Comparison of ENCODE assay signal across 26 mouse cellular contexts in genomic region chr17:26606516-26606915, GRCm38 (mm10). TPM values are rescaled to one million over a fixed set of nuclear protein-coding genes. Genes with fewer than 3 reads are reported as not detected.
DNase-seq lines count a peak whose midpoint lies in the region; ATAC-seq and TF ChIP-seq lines count a peak whose summit lies in the region.
"Had no signal": no experiment of that assay in that cellular context is flagged by ENCODE, and none has a peak within 500 bp of the region (broad histone marks: within the 10 kb centered on the region; RNA-seq: fewer than 3 reads in every experiment).

No protein-coding gene starts in this region.

- no peak for ATAC-seq in heart, embryonic 11.5 days (replicated peaks; ENCODE audit: insufficient number of reproducible peaks, low FRiP score, low TSS enrichment)
- ATAC-seq: forebrain, embryonic 13.5 days; inflammation-experienced regulatory T-cells, adult 6 months; midbrain, embryonic 15.5 days had no signal

- H3K4me1 ChIP-seq in heart, embryonic 11.5 days (ENCODE audit: control insufficient read depth, insufficient read depth, low read length), result peaks cover 27% of the 10 kb centered on the region
- peaks cover 4% of the 10 kb centered on the region; the same call in 1 of the 2 replicates for H3K4me1 ChIP-seq in testis, adult 2 months (ENCODE audit: control insufficient read depth, insufficient read depth, low read length)

- H3K9ac ChIP-seq in heart, embryonic 11.5 days (ENCODE audit: low read depth, low read length), result no peak overlapping the region
- H3K9ac ChIP-seq: embryonic facial prominence, embryonic 13.5 days; forebrain, embryonic 13.5 days; hindbrain, embryonic 14.5 days; liver, embryonic 13.5 days; lung, embryonic 14.5 days; midbrain, embryonic 15.5 days; neural tube, embryonic 13.5 days had no signal

- H3K36me3 ChIP-seq in heart, embryonic 11.5 days (ENCODE audit: control insufficient read depth, insufficient read depth, low read length), result 0 out of 2 replicates have a peak, but pooled peaks cover 4% of the 10 kb centered on the region
- H3K36me3 ChIP-seq in testis, adult 2 months (ENCODE audit: control insufficient read depth, insufficient read depth, low read length), result no peaks in the 10 kb centered on the region

- TF ChIP-seq CTCF in testis, adult 2 months (IDR thresholded peaks at IDR 0.05; ENCODE audit: control insufficient read depth, insufficient read depth, insufficient replicate concordance, low read depth, low read length), result no peak

- no peak overlapping the region for H3K27ac ChIP-seq in heart, embryonic 11.5 days (ENCODE audit: low read depth, low read length)
- no peak overlapping the region for H3K27ac ChIP-seq in testis, adult 2 months (ENCODE audit: control insufficient read depth, insufficient read depth, low read depth, low read length)
- H3K27ac ChIP-seq: embryonic facial prominence, embryonic 13.5 days; forebrain, embryonic 13.5 days; hindbrain, embryonic 14.5 days; liver, embryonic 13.5 days; midbrain, embryonic 15.5 days; neural tube, embryonic 13.5 days had no signal

- H3K27me3 ChIP-seq in heart, embryonic 11.5 days (ENCODE audit: control insufficient read depth, insufficient read depth, low read length), result no peaks in the 10 kb centered on the region
- no peaks in the 10 kb centered on the region for H3K27me3 ChIP-seq in testis, adult 2 months (ENCODE audit: control insufficient read depth, insufficient read depth, low read length)
- H3K27me3 ChIP-seq: embryonic facial prominence, embryonic 13.5 days; forebrain, embryonic 13.5 days; liver, embryonic 13.5 days; midbrain, embryonic 15.5 days; neural tube, embryonic 13.5 days had no signal

- peak; percentile 60 for DNase-seq in adrenal gland, postnatal 10 days
- DNase-seq in adrenal gland, postnatal 36 days, result no peak
- DNase-seq in heart, adult 8-10 months (ENCODE audit: low spot score), result peak; percentile 69
- no peak for DNase-seq in testis, postnatal 14 days (ENCODE audit: low spot score)
- no peak for DNase-seq in left cerebral cortex, adult 11 months (ENCODE audit: low spot score)
- DNase-seq: cerebellum, adult 2 months; cerebellum, postnatal 25 days; embryo, embryonic 11 days; gastrocnemius, postnatal 10 days; kidney, adult 18-20 months; kidney, postnatal 10 days; liver, embryonic 13.5 days; lung, embryonic 14.5 days; lung, postnatal 4 days; retina, postnatal 1 day; right cerebral cortex, postnatal 25 days; thymus, postnatal 36 days had no signal

- 75% methylated on average over 2 of the region's 2 CpGs for WGBS in heart, embryonic 11.5 days (ENCODE audit: insufficient replicate concordance)

- TF ChIP-seq POLR2A in testis, adult 2 months (IDR thresholded peaks at IDR 0.05; ENCODE audit: control insufficient read depth, low read depth, low read length), result no peak

- no peak overlapping the region for H3K4me3 ChIP-seq in heart, embryonic 11.5 days (ENCODE audit: low read depth, low read length)
- peak overlapping the region; percentile 56 for H3K4me3 ChIP-seq in testis, adult 2 months (ENCODE audit: control insufficient read depth, low read depth, low read length)
- H3K4me3 ChIP-seq: embryonic facial prominence, embryonic 13.5 days; forebrain, embryonic 13.5 days; liver, embryonic 13.5 days; midbrain, embryonic 15.5 days; myocyte; neural tube, embryonic 13.5 days had no signal

- no peaks in the 10 kb centered on the region for H3K9me3 ChIP-seq in heart, embryonic 11.5 days (replicated peaks; ENCODE audit: control insufficient read depth, low read length)
- H3K9me3 ChIP-seq: embryonic facial prominence, embryonic 13.5 days; forebrain, embryonic 13.5 days; liver, embryonic 13.5 days; midbrain, embryonic 15.5 days; neural tube, embryonic 13.5 days had no signal

- no peak overlapping the region for H3K4me2 ChIP-seq in heart, embryonic 11.5 days
- H3K4me2 ChIP-seq: embryonic facial prominence, embryonic 13.5 days; forebrain, embryonic 13.5 days; hindbrain, embryonic 14.5 days; liver, embryonic 13.5 days; lung, embryonic 14.5 days; midbrain, embryonic 15.5 days; neural tube, embryonic 13.5 days had no signal

RNA-seq across cellular contexts. Expression of gene Dusp1, which starts 44.6 kb away (rescaled TPM):
- total RNA-seq in adrenal gland, postnatal 10 days (2021), result 10 to 100 TPM; 40.3 to 89.1 TPM
- total RNA-seq in adrenal gland, postnatal 36 days (2021), result 10 to 100 TPM; 56.9 to 62.5 TPM
- 10 to 100 TPM; 51.1 to 75.8 (median 59.4) TPM for total RNA-seq in heart, adult 8-10 months (2022)
- 30.0 and 33.9 TPM in 2 replicates for polyA plus RNA-seq in heart, embryonic 11.5 days (2014; fragmentation: Nextera tagmentation; extraction: Ambion mirVana)
- polyA plus RNA-seq in testis, adult 2 months (2012; rRNA removed), result 19.7 and 24.5 TPM in 2 replicates

RNA-seq across cellular contexts. Expression of gene Ergic1, which starts 45.2 kb away (rescaled TPM):
- 100 to 1,000 TPM; 137 to 143 TPM for total RNA-seq in adrenal gland, postnatal 10 days (2021)
- 100 to 1,000 TPM; 159 to 160 TPM for total RNA-seq in adrenal gland, postnatal 36 days (2021)
- total RNA-seq in heart, adult 8-10 months (2022), result 10 to 100 TPM; 52.7 to 57.9 (median 55.4) TPM
- polyA plus RNA-seq in heart, embryonic 11.5 days (2014; fragmentation: Nextera tagmentation; extraction: Ambion mirVana), result 147 TPM in 2 replicates
- 115 and 122 TPM in 2 replicates for polyA plus RNA-seq in testis, adult 2 months (2012; rRNA removed)

RNA-seq across cellular contexts. Expression of gene Atp6v0e, which starts 56.5 kb away (rescaled TPM):
- total RNA-seq in adrenal gland, postnatal 10 days (2021), result 100 to 1,000 TPM; 180 to 190 TPM
- total RNA-seq in adrenal gland, postnatal 36 days (2021), result 100 to 1,000 TPM; 193 to 224 TPM
- total RNA-seq in heart, adult 8-10 months (2022), result 10 to 100 TPM; 55.2 to 67.1 (median 65.5) TPM
- 189 and 204 TPM in 2 replicates for polyA plus RNA-seq in heart, embryonic 11.5 days (2014; fragmentation: Nextera tagmentation; extraction: Ambion mirVana)
- polyA plus RNA-seq in testis, adult 2 months (2012; rRNA removed), result 81.1 and 101 TPM in 2 replicates

Comparison
In these comparisons a context has a peak if more than half of its experiments do, and no peak if none do; other contexts are left out.
1. DNase-seq: peak in adrenal gland, postnatal 10 days (single experiment) and heart, adult 8-10 months (single experiment); none in adrenal gland, postnatal 36 days (0 of 2), testis, postnatal 14 days (single experiment) and left cerebral cortex, adult 11 months (single experiment).